Mouse (Mus musculus) kidney, postnatal 4 days (tissue): ENCODE measurements around the gene Myo6.

Source experiments
- DNase-seq, 2 experiments: peaks; one replicate each; pipeline ENCODE4 v3.0.0; 2021; ENCODE audit warnings: mixed read lengths in 2 of 2

Gene Myo6

GRCm38 (mm10) chr9:80164611-80165474 lies at the start of gene Myo6:
Gene Myo6 (plus strand): TSS chr9:80165031.
- DNase-seq: peak; percentile 98

GRCm38 (mm10) chr9:80145992-80146587 lies 18.7 kb upstream of the Myo6 start:
- peak in 1 of 2 experiments; percentile 38 for DNase-seq

- no peak for DNase-seq
These were observed 15.2 kb upstream of the Myo6 start for GRCm38 (mm10) chr9:80149594-80149993.

- peak; percentile 34 to 55 for DNase-seq
These were observed 9.6 kb upstream of the Myo6 start for GRCm38 (mm10) chr9:80155277-80155676.

- no peak for DNase-seq
These were observed 8.1 kb upstream of the Myo6 start for GRCm38 (mm10) chr9:80156780-80157179.

- peak; percentile 49 to 71 for DNase-seq
These were observed 6.9 kb upstream of the Myo6 start for GRCm38 (mm10) chr9:80157840-80158465.

- DNase-seq: peak; percentile 45 to 65
These were observed 5.9 kb upstream of the Myo6 start for GRCm38 (mm10) chr9:80158937-80159336.

- no peak for DNase-seq
These were observed 3.4 kb upstream of the Myo6 start for GRCm38 (mm10) chr9:80161451-80161850.

GRCm38 (mm10) chr9:80163126-80163723 lies 1.6 kb upstream of the Myo6 start:
- no peak for DNase-seq

- peak in 1 of 2 experiments; percentile 23 for DNase-seq
These were observed 640 bp upstream of the Myo6 start for GRCm38 (mm10) chr9:80164191-80164590.

GRCm38 (mm10) chr9:80165690-80166089 lies 859 bp downstream of the Myo6 start:
- DNase-seq: peak; percentile 35 to 62

GRCm38 (mm10) chr9:80166425-80166824 lies 1.6 kb downstream of the Myo6 start:
- peak in 1 of 2 experiments; percentile 27 for DNase-seq

- no peak for DNase-seq
These were observed 2.3 kb downstream of the Myo6 start for GRCm38 (mm10) chr9:80167089-80167488.

GRCm38 (mm10) chr9:80169551-80169950 lies 4.7 kb downstream of the Myo6 start:
- DNase-seq: no peak

- no peak for DNase-seq
These were observed 6.4 kb downstream of the Myo6 start for GRCm38 (mm10) chr9:80171241-80171640.

GRCm38 (mm10) chr9:80172396-80173222 lies 7.8 kb downstream of the Myo6 start:
- peak in 1 of 2 experiments; percentile 47 for DNase-seq

GRCm38 (mm10) chr9:80173629-80174028 lies 8.8 kb downstream of the Myo6 start:
- DNase-seq: peak; percentile 67 to 76

GRCm38 (mm10) chr9:80176696-80177478 lies 12.1 kb downstream of the Myo6 start:
- DNase-seq: peak; percentile 40 to 61

GRCm38 (mm10) chr9:80178670-80179069 lies 13.8 kb downstream of the Myo6 start:
- no peak for DNase-seq

- no peak for DNase-seq
These were observed 14.9 kb downstream of the Myo6 start for GRCm38 (mm10) chr9:80179688-80180087.

- DNase-seq: no peak
These were observed 15.9 kb downstream of the Myo6 start for GRCm38 (mm10) chr9:80180771-80181170.
